Mouse (Mus musculus) forebrain, embryonic 16.5 days (tissue): ENCODE results near the gene Zfp704. TPM values are rescaled to one million over a fixed set of nuclear protein-coding genes. Genes with fewer than 3 reads are reported as not detected.

Experiments used
- ATAC-seq: fragments of 200-750 bp; cut with Nextera tagmentation; 2 replicates; pipeline ENCODE4 v1.8.0; 2017; ENCODE audit warnings: mild to moderate bottlenecking, moderate library complexity
- H3K27ac ChIP-seq: fragments of 300-500 bp; sonication (generic); 2 replicates; pipeline ENCODE4 v1.5.1; 2014; ENCODE audit warnings: low read length, control low read depth
- H3K27me3 ChIP-seq: fragments of 300-500 bp; sonication (generic); replicated peaks from 2 replicates; pipeline ENCODE4 v1.6.1; 2014; ENCODE audit warnings: low read length; ENCODE audit not compliant: control insufficient read depth, insufficient read depth
- H3K36me3 ChIP-seq: fragments of 300-500 bp; sonication (generic); 2 replicates; pipeline ENCODE4 v1.6.1; 2014; ENCODE audit not compliant: control insufficient read depth, insufficient read depth
- H3K4me1 ChIP-seq: fragments of 300-500 bp; sonication (generic); replicated peaks from 2 replicates; pipeline ENCODE4 v1.6.1; 2014; ENCODE audit warnings: low read length; ENCODE audit not compliant: control insufficient read depth, insufficient read depth
- H3K4me2 ChIP-seq: fragments of 300-500 bp; sonication (generic); 2 replicates; pipeline ENCODE4 v1.6.1; 2014; ENCODE audit warnings: mild to moderate bottlenecking, low read length, control low read depth
- H3K4me3 ChIP-seq: fragments of 300-500 bp; sonication (generic); replicated peaks from 2 replicates; pipeline ENCODE4 v1.5.1; 2014; ENCODE audit warnings: mild to moderate bottlenecking, low read length, control low read depth
- H3K9ac ChIP-seq: fragments of 300-500 bp; sonication (generic); replicated peaks from 2 replicates; pipeline ENCODE4 v1.6.1; 2014; ENCODE audit warnings: low read depth, low read length, control low read depth
- H3K9me3 ChIP-seq: fragments of 300-500 bp; sonication (generic); 2 replicates; pipeline ENCODE4 v1.6.1; 2016; ENCODE audit warnings: low read length; ENCODE audit not compliant: control insufficient read depth
- WGBS: fragments of 180-500 bp; shearing (Covaris S2); extraction: QIAGEN DNeasy Blood & Tissue Kit; methylation state at CpG from one replicate; pipeline ENCODE4 v1.1.7; 2014; 5-methylcytosine and 5-hydroxymethylcytosine counted together
- polyA plus RNA-seq: library from polyadenylated mRNA; unstranded; fragments of >200 nt; fragmentation: Nextera tagmentation; extraction: Ambion mirVana; gene quantifications from 2 replicates; pipeline ENCODE4 v1.2.1, GENCODE M21; 2015

Gene Zfp704
- polyA plus RNA-seq, 1 experiment from 2014 or later = 19.7 TPM

- H3K27ac ChIP-seq = no peak overlapping the region
- H3K27me3 ChIP-seq = no peaks in the 10 kb centered on the region
- H3K4me2 ChIP-seq = no peak overlapping the region
- H3K9ac ChIP-seq = no peak overlapping the region
- ATAC-seq = no peak
- H3K9me3 ChIP-seq = no peaks in the 10 kb centered on the region
- H3K4me1 ChIP-seq = peaks cover 11% of the 10 kb centered on the region
- H3K36me3 ChIP-seq = no peaks in the 10 kb centered on the region
- no peak overlapping the region for H3K4me3 ChIP-seq
- 74% methylated on average over 10 of the region's 10 CpGs for WGBS
Observed at GRCm38 (mm10) chr3:9407801-9408200, 202.1 kb downstream of the Zfp704 start.

GRCm38 (mm10) chr3:9407119-9407546 is 202.8 kb downstream of the Zfp704 start:
- ATAC-seq = no peak
- H3K36me3 ChIP-seq = no peaks in the 10 kb centered on the region
- H3K9ac ChIP-seq = no peak overlapping the region
- WGBS = 84% methylated on average over 9 of the region's 9 CpGs
- no peaks in the 10 kb centered on the region for H3K9me3 ChIP-seq
- H3K4me1 ChIP-seq = peaks cover 17% of the 10 kb centered on the region
- H3K27me3 ChIP-seq = no peaks in the 10 kb centered on the region
- no peak overlapping the region for H3K4me2 ChIP-seq
- H3K27ac ChIP-seq = no peak overlapping the region
- H3K4me3 ChIP-seq = no peak overlapping the region

GRCm38 (mm10) chr3:9405341-9405740 is 204.5 kb downstream of the Zfp704 start:
- 82% methylated on average over 9 of the region's 9 CpGs for WGBS
- Histone ChIP-seq H3K4me2 (no peak overlapping the region), H3K9ac (no peak overlapping the region), H3K27ac (no peak overlapping the region), H3K36me3 (no peaks in the 10 kb centered on the region), H3K27me3 (no peaks in the 10 kb centered on the region), H3K4me1 (peaks cover 30% of the 10 kb centered on the region), H3K4me3 (no peak overlapping the region), H3K9me3 (no peaks in the 10 kb centered on the region)
- ATAC-seq = no peak

GRCm38 (mm10) chr3:9403255-9404050 is 206.4 kb downstream of the Zfp704 start:
- Histone ChIP-seq H3K27ac (0 out of 2 replicates have a peak overlapping the region, but pooled peaks have one; percentile 19), H3K4me2 (no peak overlapping the region), H3K4me1 (peaks cover 36% of the 10 kb centered on the region), H3K4me3 (no peak overlapping the region), H3K9ac (no peak overlapping the region), H3K27me3 (no peaks in the 10 kb centered on the region), H3K9me3 (no peaks in the 10 kb centered on the region), H3K36me3 (no peaks in the 10 kb centered on the region)
- 0 out of 2 replicates have a peak, but pooled peaks have one; percentile 7 for ATAC-seq
- 54% methylated on average over 5 of the region's 5 CpGs for WGBS

GRCm38 (mm10) chr3:9402836-9403235 is 207.0 kb downstream of the Zfp704 start:
- no peak overlapping the region for H3K4me2 ChIP-seq
- no peaks in the 10 kb centered on the region for H3K36me3 ChIP-seq
- H3K4me3 ChIP-seq = no peak overlapping the region
- 12% methylated on average over 5 of the region's 5 CpGs for WGBS
- no peaks in the 10 kb centered on the region for H3K27me3 ChIP-seq
- H3K27ac ChIP-seq = 0 out of 2 replicates have a peak overlapping the region, but pooled peaks have one; percentile 15
- peaks cover 36% of the 10 kb centered on the region for H3K4me1 ChIP-seq
- no peaks in the 10 kb centered on the region for H3K9me3 ChIP-seq
- peak; percentile 36; the same call in 1 of the 2 replicates for ATAC-seq
- H3K9ac ChIP-seq = no peak overlapping the region

GRCm38 (mm10) chr3:9402345-9402744 is 207.5 kb downstream of the Zfp704 start:
- no peak for ATAC-seq
- H3K4me3 ChIP-seq = no peak overlapping the region
- 82% methylated on average over 5 of the region's 5 CpGs for WGBS
- H3K27me3 ChIP-seq = no peaks in the 10 kb centered on the region
- H3K27ac ChIP-seq = no peak overlapping the region
- no peak overlapping the region for H3K4me2 ChIP-seq
- peaks cover 36% of the 10 kb centered on the region for H3K4me1 ChIP-seq
- H3K9ac ChIP-seq = no peak overlapping the region
- H3K36me3 ChIP-seq = no peaks in the 10 kb centered on the region
- H3K9me3 ChIP-seq = no peaks in the 10 kb centered on the region

- no peak overlapping the region for H3K27ac ChIP-seq
- WGBS = 55% methylated on average over 6 of the region's 6 CpGs
- H3K36me3 ChIP-seq = no peaks in the 10 kb centered on the region
- peaks cover 36% of the 10 kb centered on the region for H3K4me1 ChIP-seq
- no peak for ATAC-seq
- no peaks in the 10 kb centered on the region for H3K9me3 ChIP-seq
- 0 out of 2 replicates have a peak overlapping the region, but pooled peaks have one; percentile 18 for H3K9ac ChIP-seq
- no peaks in the 10 kb centered on the region for H3K27me3 ChIP-seq
- H3K4me3 ChIP-seq = no peak overlapping the region
- no peak overlapping the region for H3K4me2 ChIP-seq
Observed at GRCm38 (mm10) chr3:9401685-9402084, 208.2 kb downstream of the Zfp704 start.

GRCm38 (mm10) chr3:9400886-9401221 is 209.0 kb downstream of the Zfp704 start:
- ATAC-seq = peak; percentile 10
- H3K27ac ChIP-seq = 0 out of 2 replicates have a peak overlapping the region, but pooled peaks have one; percentile 16
- WGBS = 32% methylated on average over 3 of the region's 3 CpGs

GRCm38 (mm10) chr3:9400201-9400885 is 209.5 kb downstream of the Zfp704 start:
- no peaks in the 10 kb centered on the region for H3K9me3 ChIP-seq
- H3K4me3 ChIP-seq = no peak overlapping the region
- H3K27ac ChIP-seq = 0 out of 2 replicates have a peak overlapping the region, but pooled peaks have one; percentile 16
- WGBS = 22% methylated on average over 3 of the region's 3 CpGs
- H3K36me3 ChIP-seq = no peaks in the 10 kb centered on the region
- H3K4me1 ChIP-seq = peaks cover 36% of the 10 kb centered on the region
- ATAC-seq = peak; percentile 70
- no peak overlapping the region for H3K4me2 ChIP-seq
- no peak overlapping the region for H3K9ac ChIP-seq
- H3K27me3 ChIP-seq = no peaks in the 10 kb centered on the region

More at GRCm38 (mm10) chr3:9400886-9401221, 209.0 kb downstream of the Zfp704 start:
- H3K27me3 ChIP-seq = no peaks in the 10 kb centered on the region
- H3K4me3 ChIP-seq = no peak overlapping the region
- H3K9me3 ChIP-seq = no peaks in the 10 kb centered on the region
- H3K9ac ChIP-seq = no peak overlapping the region
- peaks cover 36% of the 10 kb centered on the region for H3K4me1 ChIP-seq
- H3K4me2 ChIP-seq = no peak overlapping the region
- H3K36me3 ChIP-seq = no peaks in the 10 kb centered on the region
